Mouse (Mus musculus) erythroblast, embryonic 14.5 days (primary cell): ENCODE measurements around the gene Fbln7. TPM values are rescaled to one million over a fixed set of nuclear protein-coding genes. Genes with fewer than 3 reads are reported as not detected.
A peak's percentile ranks its signal among the peaks of the same experiment; 100 is the strongest.

Source experiments
- H3K27me3 ChIP-seq: 2 replicates; pipeline ENCODE4 v1.6.1; 2012; ENCODE audit warnings: inconsistent platforms; ENCODE audit not compliant: control insufficient read depth
- H3K36me3 ChIP-seq: 2 replicates; pipeline ENCODE4 v1.6.1; 2012; ENCODE audit warnings: mild to moderate bottlenecking, inconsistent platforms; ENCODE audit not compliant: control insufficient read depth
- H3K4me1 ChIP-seq: 2 replicates; pipeline ENCODE4 v1.6.1; 2012; ENCODE audit warnings: inconsistent platforms; ENCODE audit not compliant: control insufficient read depth
- H3K4me3 ChIP-seq: replicated peaks from 2 replicates; pipeline ENCODE3; 2012; ENCODE audit warnings: moderate library complexity, mild to moderate bottlenecking, inconsistent platforms
- H3K9me3 ChIP-seq: 2 replicates; pipeline ENCODE4 v1.6.1; 2012; ENCODE audit warnings: low read length, inconsistent platforms, mixed read lengths; ENCODE audit not compliant: control insufficient read depth
- GATA1 ChIP-seq: IDR thresholded peaks from 2 replicates; pipeline ENCODE4 v1.6.1; 2012; ENCODE audit warnings: low read length, inconsistent platforms, mixed read lengths
- TAL1 ChIP-seq: IDR thresholded peaks from 3 replicates; pipeline ENCODE4 v1.6.1; 2012; ENCODE audit warnings: low read length, inconsistent platforms, mixed read lengths
- polyA plus RNA-seq: library from polyadenylated mRNA; stranded (reverse); fragments of >175 nt; gene quantifications from 2 replicates; pipeline ENCODE4 v1.2.3, GENCODE M21; 2012

Gene Fbln7
- polyA plus RNA-seq, 1 experiment, result not detected

DNA sequence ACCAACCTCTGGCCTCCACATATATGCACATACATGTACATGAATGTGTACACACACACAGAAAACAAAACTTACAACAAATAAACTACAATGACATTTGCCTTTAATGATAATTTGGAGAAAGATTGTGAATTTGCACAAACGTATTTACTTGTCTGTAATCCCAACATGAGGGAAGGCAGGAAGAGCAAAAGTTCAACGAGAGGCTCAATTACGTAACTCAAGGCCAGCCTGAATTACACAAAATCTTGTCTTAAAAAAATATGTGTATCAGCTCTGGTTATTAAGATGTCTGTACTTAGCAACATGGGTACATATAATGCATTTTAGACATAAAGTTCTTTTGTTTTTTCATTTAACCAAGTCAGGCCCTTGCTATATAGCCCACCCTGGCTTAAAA is 73.5 kb downstream of the Fbln7 start:
- no peak overlapping the region for H3K4me3 ChIP-seq

DNA sequence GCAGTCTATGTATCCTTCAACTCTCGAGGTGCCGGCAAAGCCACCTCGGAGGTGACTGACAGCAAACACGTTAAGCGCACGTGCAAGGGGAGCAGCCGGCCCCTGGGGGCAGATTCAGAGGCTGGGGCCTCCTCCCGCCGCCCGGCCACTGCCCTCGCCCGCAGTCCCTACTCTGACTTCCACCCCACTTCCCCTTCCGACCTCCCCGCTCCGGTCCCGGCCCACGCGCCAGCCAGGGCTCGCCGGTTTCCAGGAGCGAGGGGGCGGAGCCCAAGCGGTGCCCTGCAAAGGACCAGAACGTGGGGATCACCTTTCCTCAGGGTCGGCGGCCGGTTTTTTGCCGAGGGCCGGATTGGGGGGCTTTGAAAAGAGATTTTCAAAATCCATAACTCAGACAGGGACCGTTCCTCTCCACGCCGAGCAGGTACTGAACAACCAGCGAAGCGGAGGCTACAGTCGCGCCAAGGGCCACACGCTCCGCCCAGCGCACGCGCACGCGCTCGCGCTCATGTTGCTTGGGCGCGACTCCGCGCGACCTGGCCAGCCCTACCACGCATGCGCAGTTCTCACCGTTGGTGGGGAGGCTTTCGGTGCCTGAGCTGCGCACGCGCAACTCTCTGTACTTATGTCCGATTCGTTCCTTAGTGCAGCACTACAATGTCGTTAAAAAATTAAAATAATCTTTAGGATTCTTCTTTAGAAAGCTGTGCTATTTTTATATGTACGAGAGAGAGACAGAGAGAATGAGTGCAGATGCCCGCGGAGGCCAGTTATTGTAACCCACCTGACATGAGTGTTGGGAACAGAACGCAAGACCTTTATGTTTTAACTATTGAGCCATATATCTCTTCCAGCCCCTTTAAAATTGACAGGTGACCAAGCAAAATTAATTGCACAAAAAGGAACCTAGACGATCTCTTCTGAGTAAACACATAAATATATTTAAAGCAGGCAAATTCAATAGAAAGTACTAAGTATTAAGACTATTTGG is 81.1 kb downstream of the Fbln7 start, which contains the start of gene Zc3h8:
Gene Zc3h8, minus strand, starts transcription at position 540 of the 991 bp plus-strand sequence.
- H3K4me1 ChIP-seq, result peaks cover 12% of the 10 kb centered on the region
- peak within 1 kb of the TSS; percentile 89 for H3K4me3 ChIP-seq
- TF ChIP-seq TAL1 (no peak), GATA1 (no peak)
- H3K27me3 ChIP-seq, result no peaks in the 10 kb centered on the region; the same call in 1 of the 2 replicates
- H3K36me3 ChIP-seq, result peaks cover 8% of the 10 kb centered on the region
- no peaks in the 10 kb centered on the region for H3K9me3 ChIP-seq

More for the DNA sequence above, 73.5 kb downstream of the Fbln7 start:
- Histone ChIP-seq H3K4me1 (no peaks in the 10 kb centered on the region), H3K36me3 (peaks cover 28% of the 10 kb centered on the region), H3K9me3 (no peaks in the 10 kb centered on the region), H3K27me3 (no peaks in the 10 kb centered on the region)
- TF ChIP-seq GATA1 (no peak), TAL1 (no peak)

Other genes with a start within 250 kb of the Fbln7 start
- gene Anapc1, start 175.6 kb upstream of the Fbln7 start, polyA plus RNA-seq, result 2.4 and 2.8 TPM in 2 replicates
- gene Mertk, start 164.0 kb upstream of the Fbln7 start, polyA plus RNA-seq, result 0.04 TPM in 1 of 2 replicates, not detected in the other
- 0.05 and 0.08 TPM in 2 replicates for gene Tmem87b, start 44.9 kb upstream of the Fbln7 start, polyA plus RNA-seq
- gene Zc3h8, start 81.1 kb downstream of the Fbln7 start, polyA plus RNA-seq, result not detected in 2 replicates
- gene Zc3h6, start 104.4 kb downstream of the Fbln7 start, polyA plus RNA-seq, result 0.17 and 0.26 TPM in 2 replicates
- gene Gm10762, start 104.7 kb downstream of the Fbln7 start, polyA plus RNA-seq, result 0.26 and 0.27 TPM in 2 replicates
- not detected in 2 replicates for gene Vinac1, start 185.2 kb downstream of the Fbln7 start, polyA plus RNA-seq
- 0.05 and 0.06 TPM in 2 replicates for gene Ttl, start 203.0 kb downstream of the Fbln7 start, polyA plus RNA-seq
- 0.15 TPM in 2 replicates for gene Polr1b, start 238.0 kb downstream of the Fbln7 start, polyA plus RNA-seq